Mouse (Mus musculus) stomach, postnatal 0 days (tissue): ENCODE measurements around the gene Adamts6.

Experiments
- CTCF ChIP-seq: IDR thresholded peaks from 2 replicates; pipeline ENCODE4 v1.5.1; 2016; ENCODE audit warnings: antibody characterized with exemption, low read depth, mild to moderate bottlenecking, moderate library complexity
- EP300 ChIP-seq: optimal IDR thresholded peaks from 2 replicates; pipeline ENCODE3; 2016; ENCODE audit warnings: antibody characterized with exemption

GRCm38 (mm10) chr13:104446974-104447373, 159.3 kb downstream of the Adamts6 start:
- no peak for TF ChIP-seq CTCF
- no peak for TF ChIP-seq EP300
